Mouse (Mus musculus): ENCODE results near the gene Fpr1.

Gene Fpr1

GRCm38 (mm10) chr17:17834896-17835295 lies 48.8 kb downstream of the Fpr1 start:
- TF ChIP-seq GATA4 (IDR thresholded peaks at IDR 0.05; ENCODE audit: insufficient replicate concordance, low read length): no peak

- TF ChIP-seq GATA4 (IDR thresholded peaks at IDR 0.05; ENCODE audit: insufficient replicate concordance, low read length): no peak
Measured at GRCm38 (mm10) chr17:17830731-17831130, 53.0 kb downstream of the Fpr1 start.

GRCm38 (mm10) chr17:17829816-17830535 lies 53.8 kb downstream of the Fpr1 start:
- no peak for TF ChIP-seq GATA4 (IDR thresholded peaks at IDR 0.05; ENCODE audit: insufficient replicate concordance, low read length)

GRCm38 (mm10) chr17:17829052-17829785 lies 54.5 kb downstream of the Fpr1 start:
- no peak for TF ChIP-seq GATA4 (IDR thresholded peaks at IDR 0.05; ENCODE audit: insufficient replicate concordance, low read length)

- TF ChIP-seq GATA4 (IDR thresholded peaks at IDR 0.05; ENCODE audit: insufficient replicate concordance, low read length): no peak
Measured at GRCm38 (mm10) chr17:17828191-17828981, 55.4 kb downstream of the Fpr1 start.

- TF ChIP-seq GATA4 (IDR thresholded peaks at IDR 0.05; ENCODE audit: insufficient replicate concordance, low read length): no peak
Measured at GRCm38 (mm10) chr17:17827658-17828190, 56.0 kb downstream of the Fpr1 start.

- peak; percentile 59; the same call in 1 of the 2 replicates for TF ChIP-seq GATA4 (IDR thresholded peaks at IDR 0.05; ENCODE audit: insufficient replicate concordance, low read length)
Measured at GRCm38 (mm10) chr17:17826751-17827657, 56.7 kb downstream of the Fpr1 start, which contains the start of gene Spaca6. TSS of gene Spaca6 (plus strand) at chr17:17827158.
